Comparison of ENCODE assay signal across 8 mouse cellular contexts in the genomic region with DNA sequence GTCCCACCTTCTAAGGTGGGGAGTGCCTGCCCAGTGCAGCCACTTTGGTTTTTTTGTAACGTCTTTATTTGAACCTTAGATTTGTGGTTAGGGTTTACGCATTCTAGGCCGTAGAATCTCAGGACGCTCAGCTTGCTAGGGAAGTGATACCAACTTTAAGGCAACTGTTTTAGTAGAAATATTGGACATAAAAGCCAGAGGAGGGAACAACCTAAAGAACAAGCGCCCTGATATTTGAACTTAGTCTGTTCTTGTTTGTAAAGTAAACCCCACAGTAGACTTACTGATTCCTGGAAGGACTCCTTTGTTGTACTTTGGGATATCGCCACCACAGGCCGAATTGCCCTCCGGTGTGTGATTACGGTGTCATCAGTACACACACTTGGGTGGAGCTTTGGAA. TPM values are rescaled to one million over a fixed set of nuclear protein-coding genes. Genes with fewer than 3 reads are reported as not detected.
A peak's percentile ranks its signal among the peaks of the same experiment; 100 is the strongest.
DNase-seq lines count a peak whose midpoint lies in the region; ATAC-seq lines count a peak whose summit lies in the region.

No protein-coding gene starts in this region.

- H3K27ac ChIP-seq in heart, embryonic 15.5 days, result peak overlapping the region; percentile 97; the same call in 1 of the 2 replicates
- no peak overlapping the region for H3K27ac ChIP-seq in hindbrain, embryonic 14.5 days
- H3K27ac ChIP-seq in midbrain, embryonic 14.5 days (replicated peaks; ENCODE audit: low read depth, low read length), result no peak overlapping the region

- no peaks in the 10 kb centered on the region for H3K36me3 ChIP-seq in heart, embryonic 15.5 days
- no peaks in the 10 kb centered on the region; the same call in 1 of the 2 replicates for H3K36me3 ChIP-seq in hindbrain, embryonic 14.5 days (replicated peaks; ENCODE audit: control insufficient read depth, insufficient read depth)
- no peaks in the 10 kb centered on the region for H3K36me3 ChIP-seq in midbrain, embryonic 14.5 days (ENCODE audit: control insufficient read depth, insufficient read depth, low read length)

- peak overlapping the region; percentile 78 for H3K9ac ChIP-seq in heart, embryonic 15.5 days
- H3K9ac ChIP-seq in hindbrain, embryonic 14.5 days, result peak overlapping the region; percentile 86
- H3K9ac ChIP-seq in midbrain, embryonic 14.5 days (replicated peaks; ENCODE audit: low read length), result peak overlapping the region; percentile 93

- DNase-seq in heart, adult 8-10 months (ENCODE audit: low spot score), result no peak
- peak; percentile 16 for DNase-seq in MEL-GATA-1-ER (ENCODE audit: extremely low read depth, low read depth)
- DNase-seq in hindbrain, embryonic 14.5 days (ENCODE audit: low spot score), result no peak
- DNase-seq in midbrain, embryonic 14.5 days, result no peak
- no peak for DNase-seq in right cerebral cortex, postnatal 4 days
- no peak for DNase-seq in embryo, embryonic 10.5 days (ENCODE audit: low spot score)
- DNase-seq in left cerebral cortex, postnatal 4 days, result no peak

- H3K9me3 ChIP-seq in heart, embryonic 15.5 days (replicated peaks), result no peaks in the 10 kb centered on the region
- H3K9me3 ChIP-seq in hindbrain, embryonic 14.5 days (ENCODE audit: control insufficient read depth, low read length), result no peaks in the 10 kb centered on the region
- no peaks in the 10 kb centered on the region for H3K9me3 ChIP-seq in midbrain, embryonic 14.5 days (ENCODE audit: control insufficient read depth, low read length)

- H3K27me3 ChIP-seq in heart, embryonic 15.5 days, result no peaks in the 10 kb centered on the region
- no peaks in the 10 kb centered on the region for H3K27me3 ChIP-seq in hindbrain, embryonic 14.5 days (ENCODE audit: control insufficient read depth, insufficient read depth, low read length)
- H3K27me3 ChIP-seq in midbrain, embryonic 14.5 days (ENCODE audit: control insufficient read depth, insufficient read depth, low read length), result no peaks in the 10 kb centered on the region

- peak overlapping the region; percentile 73 for H3K4me2 ChIP-seq in heart, embryonic 15.5 days
- peak overlapping the region; percentile 91 for H3K4me2 ChIP-seq in hindbrain, embryonic 14.5 days (replicated peaks)
- peak overlapping the region; percentile 85 for H3K4me2 ChIP-seq in midbrain, embryonic 14.5 days (ENCODE audit: low read length)

- intact Hi-C loops in left cerebral cortex, postnatal 4 days (cut with DNase I), result no loop called here

- peak overlapping the region; percentile 67 for H3K4me3 ChIP-seq in heart, embryonic 15.5 days
- H3K4me3 ChIP-seq in hindbrain, embryonic 14.5 days (replicated peaks; ENCODE audit: low read length), result peak overlapping the region; percentile 89
- peak overlapping the region; percentile 96 for H3K4me3 ChIP-seq in midbrain, embryonic 14.5 days (replicated peaks; ENCODE audit: low read depth, low read length)

- WGBS in heart, embryonic 15.5 days, result 45% methylated on average over 9 of the region's 9 CpGs
- WGBS in hindbrain, embryonic 14.5 days, result 60% methylated on average over 9 of the region's 9 CpGs
- 65% methylated on average over 9 of the region's 9 CpGs for WGBS in midbrain, embryonic 14.5 days

- peaks cover 30% of the 10 kb centered on the region for H3K4me1 ChIP-seq in heart, embryonic 15.5 days (replicated peaks)
- H3K4me1 ChIP-seq in hindbrain, embryonic 14.5 days (replicated peaks; ENCODE audit: control insufficient read depth, insufficient read depth, low read length), result peaks cover 22% of the 10 kb centered on the region
- peaks cover 21% of the 10 kb centered on the region for H3K4me1 ChIP-seq in midbrain, embryonic 14.5 days (ENCODE audit: control insufficient read depth, insufficient read depth, low read length)

- ATAC-seq in heart, embryonic 15.5 days (replicated peaks; ENCODE audit: insufficient number of reproducible peaks, insufficient read depth, low FRiP score, low read depth), result no peak
- ATAC-seq in hindbrain, embryonic 14.5 days (ENCODE audit: low FRiP score), result no peak
- ATAC-seq in midbrain, embryonic 14.5 days (ENCODE audit: low FRiP score, low TSS enrichment), result no peak

RNA-seq across cellular contexts. Expression of a gene that starts 1.2 kb away (rescaled TPM):
- not detected in 2 replicates for polyA plus RNA-seq in heart, embryonic 15.5 days (2015; fragmentation: Nextera tagmentation; extraction: Ambion mirVana)
- total RNA-seq in heart, adult 8-10 months (2022), result not detected
- polyA plus RNA-seq in hindbrain, embryonic 14.5 days (2014; fragmentation: Nextera tagmentation; extraction: Ambion mirVana), result not detected in 2 replicates
- not detected in 2 replicates for polyA plus RNA-seq in midbrain, embryonic 14.5 days (2014; fragmentation: Nextera tagmentation; extraction: Ambion mirVana)
- not detected for total RNA-seq in left cerebral cortex, postnatal 4 days (2021)

RNA-seq across cellular contexts. Expression of a gene that starts 1.5 kb away (rescaled TPM):
- 93.2 and 95.6 TPM in 2 replicates for polyA plus RNA-seq in heart, embryonic 15.5 days (2015; fragmentation: Nextera tagmentation; extraction: Ambion mirVana)
- total RNA-seq in heart, adult 8-10 months (2022), result 10 to 100 TPM; 79.5 to 84.4 (median 83.3) TPM
- polyA plus RNA-seq in hindbrain, embryonic 14.5 days (2014; fragmentation: Nextera tagmentation; extraction: Ambion mirVana), result 304 and 306 TPM in 2 replicates
- 353 and 354 TPM in 2 replicates for polyA plus RNA-seq in midbrain, embryonic 14.5 days (2014; fragmentation: Nextera tagmentation; extraction: Ambion mirVana)
- total RNA-seq in left cerebral cortex, postnatal 4 days (2021), result 100 to 1,000 TPM; 190 to 197 TPM
